In genomic region chr3:135438913-135439531, GRCm38 (mm10) we compare ENCODE assay signal across 8 mouse cellular contexts. TPM values are rescaled to one million over a fixed set of nuclear protein-coding genes. Genes with fewer than 3 reads are reported as not detected.
DNase-seq lines count a peak whose midpoint lies in the region; ATAC-seq and TF ChIP-seq lines count a peak whose summit lies in the region.

No protein-coding gene starts in this region.

- H3K9ac ChIP-seq in MEL (ENCODE audit: control insufficient read depth, low read depth, low read length, poor library complexity, severe bottlenecking): peak overlapping the region; percentile 94
- peak overlapping the region; percentile 94 for H3K9ac ChIP-seq in forebrain, embryonic 16.5 days (replicated peaks; ENCODE audit: low read depth, low read length)
- peak overlapping the region; percentile 98 for H3K9ac ChIP-seq in lung, embryonic 16.5 days (ENCODE audit: low read length)

- peak overlapping the region; percentile 99 for H3K27ac ChIP-seq in MEL (ENCODE audit: control insufficient read depth, low read depth, low read length)
- H3K27ac ChIP-seq in forebrain, embryonic 16.5 days (ENCODE audit: low read length): peak overlapping the region; percentile 100
- peak overlapping the region; percentile 100 for H3K27ac ChIP-seq in lung, embryonic 16.5 days (ENCODE audit: low read length)
- H3K27ac ChIP-seq in thymus, adult 2 months (ENCODE audit: control insufficient read depth, insufficient read depth, low read length): peak overlapping the region; percentile 92

- TF ChIP-seq CTCF in MEL (IDR thresholded peaks at IDR 0.05 in 2 of 3, conservative IDR thresholded peaks at IDR 0.05 in 1 of 3; ENCODE audit: control insufficient read depth in 1 of 3, insufficient read depth in 1 of 3, low read depth in 2 of 3, low read length in 3 of 3, poor library complexity in 1 of 3, severe bottlenecking in 1 of 3): 0 out of 6 replicates have a peak, but pooled peaks of 1 of the 3 experiments have one; percentile 10
- TF ChIP-seq CTCF in thymus, adult 2 months (IDR thresholded peaks at IDR 0.05; ENCODE audit: borderline replicate concordance, control insufficient read depth, extremely low read depth, insufficient read depth, low read length, poor library complexity): no peak

- intact Hi-C loops in heart, postnatal 36 days (cut with DNase I): loop anchor here (1.0 to 10.0 kb wide), 4 partner anchors 15 to 252 kb away; partner anchors contain the start of genes Cenpe and Nfkb1

- peaks cover 12 to 17% of the 10 kb centered on the region in 2 experiments; a peak in 3 of 4 replicates for H3K4me1 ChIP-seq in MEL (ENCODE audit: control insufficient read depth in 1 of 2, insufficient read depth in 2 of 2, low read length in 2 of 2)
- H3K4me1 ChIP-seq in forebrain, embryonic 16.5 days (replicated peaks; ENCODE audit: control insufficient read depth, insufficient read depth, low read length): peaks cover 21% of the 10 kb centered on the region
- peaks cover 8% of the 10 kb centered on the region for H3K4me1 ChIP-seq in lung, embryonic 16.5 days (replicated peaks; ENCODE audit: control insufficient read depth, insufficient read depth, low read length)
- H3K4me1 ChIP-seq in thymus, adult 2 months (replicated peaks; ENCODE audit: control insufficient read depth, insufficient read depth, low read length): no peaks in the 10 kb centered on the region

- peak; percentile 87 for DNase-seq in MEL (ENCODE audit: low read depth, low spot score)
- DNase-seq in cerebellum, adult 18-20 months: peak; percentile 74 to 87
- peak; percentile 82 to 88 for DNase-seq in heart, postnatal 36 days
- peak; percentile 76 for DNase-seq in layer of hippocampus, adult 9-11 months
- peak; percentile 74 for DNase-seq in ovary, adult 18-20 months (ENCODE audit: low spot score)
- DNase-seq in thymus, adult 2 months: peak; percentile 87

- peak; percentile 43 for ATAC-seq in forebrain, embryonic 16.5 days
- peak; percentile 71 for ATAC-seq in lung, embryonic 16.5 days (ENCODE audit: low read depth)

- no peak for TF ChIP-seq RAD21 in MEL (IDR thresholded peaks at IDR 0.05; ENCODE audit: low read depth, low read length)

- no peak for TF ChIP-seq EP300 in MEL (IDR thresholded peaks at IDR 0.05; ENCODE audit: low read depth in 1 of 2, low read length in 2 of 2)

- H3K4me2 ChIP-seq in forebrain, embryonic 16.5 days (ENCODE audit: low read length): peak overlapping the region; percentile 92
- H3K4me2 ChIP-seq in lung, embryonic 16.5 days (ENCODE audit: low read depth, low read length): peak overlapping the region; percentile 82

- H3K4me3 ChIP-seq in MEL (ENCODE audit: control insufficient read depth in 1 of 2, insufficient read depth in 1 of 2, low read depth in 2 of 2, low read length in 2 of 2): peak overlapping the region; percentile 83 to 90
- peak overlapping the region; percentile 71 for H3K4me3 ChIP-seq in forebrain, embryonic 16.5 days (replicated peaks; ENCODE audit: low read length)
- peak overlapping the region; percentile 95 for H3K4me3 ChIP-seq in lung, embryonic 16.5 days (ENCODE audit: low read length)
- H3K4me3 ChIP-seq in thymus, adult 2 months (ENCODE audit: control insufficient read depth, insufficient read depth, low read length): peak overlapping the region; percentile 82

- H3K9me3 ChIP-seq in MEL (replicated peaks; ENCODE audit: insufficient read depth, low read length): no peaks in the 10 kb centered on the region
- no peaks in the 10 kb centered on the region for H3K9me3 ChIP-seq in forebrain, embryonic 16.5 days (ENCODE audit: control insufficient read depth, low read length)
- no peaks in the 10 kb centered on the region for H3K9me3 ChIP-seq in lung, embryonic 16.5 days (ENCODE audit: control insufficient read depth, low read length)

- peaks cover 25 to 33% of the 10 kb centered on the region in 2 experiments for H3K36me3 ChIP-seq in MEL (ENCODE audit: control insufficient read depth in 1 of 2, insufficient read depth in 2 of 2, low read length in 2 of 2)
- H3K36me3 ChIP-seq in forebrain, embryonic 16.5 days (ENCODE audit: control insufficient read depth, insufficient read depth): peaks cover 2% of the 10 kb centered on the region; the same call in 1 of the 2 replicates
- H3K36me3 ChIP-seq in lung, embryonic 16.5 days (ENCODE audit: control insufficient read depth, insufficient read depth, low read length): no peaks in the 10 kb centered on the region
- H3K36me3 ChIP-seq in thymus, adult 2 months (ENCODE audit: control insufficient read depth, insufficient read depth, low read length): peaks cover 14% of the 10 kb centered on the region

- H3K79me2 ChIP-seq in MEL (ENCODE audit: control insufficient read depth, insufficient read depth, low read length, poor library complexity): peaks cover 42% of the 10 kb centered on the region

- no peak; a peak in 2 of 4 replicates for TF ChIP-seq POLR2A in MEL (IDR thresholded peaks at IDR 0.05; ENCODE audit: control insufficient read depth in 1 of 2, insufficient read depth in 1 of 2, low read depth in 1 of 2, low read length in 2 of 2, poor library complexity in 1 of 2)
- TF ChIP-seq POLR2A in thymus, adult 2 months (IDR thresholded peaks at IDR 0.05; ENCODE audit: control insufficient read depth, extremely low read depth, insufficient read depth, low read length, poor library complexity): peak; percentile 67

- no peaks in the 10 kb centered on the region for H3K27me3 ChIP-seq in MEL (ENCODE audit: control insufficient read depth in 1 of 2, insufficient read depth in 2 of 2, low read length in 2 of 2)
- no peaks in the 10 kb centered on the region for H3K27me3 ChIP-seq in forebrain, embryonic 16.5 days (replicated peaks; ENCODE audit: control insufficient read depth, insufficient read depth, low read length)
- no peaks in the 10 kb centered on the region for H3K27me3 ChIP-seq in lung, embryonic 16.5 days (ENCODE audit: control insufficient read depth, insufficient read depth, low read depth, low read length)
- no peaks in the 10 kb centered on the region for H3K27me3 ChIP-seq in thymus, adult 2 months (ENCODE audit: control insufficient read depth, insufficient read depth, low read length)

- WGBS in forebrain, embryonic 16.5 days: 0% methylated on average over 49 of the region's 76 CpGs
- WGBS in lung, embryonic 16.5 days: 0% methylated on average over 45 of the region's 76 CpGs
- WGBS in thymus, adult 2 months: 2% methylated on average over 55 of the region's 76 CpGs

TF ChIP-seq in MEL, 35 proteins besides CTCF, POLR2A, EP300 and RAD21:
- TF ChIP-seq ZC3H11A (IDR thresholded peaks at IDR 0.05; ENCODE audit: low read depth, low read length) (no peak), GABPA (IDR thresholded peaks at IDR 0.05; ENCODE audit: low read depth, low read length) (no peak), USF1 (IDR thresholded peaks at IDR 0.05; ENCODE audit: low read depth, low read length) (no peak), E2F4 (IDR thresholded peaks at IDR 0.05; ENCODE audit: borderline replicate concordance, low read depth, low read length) (no peak), ELF1 (IDR thresholded peaks at IDR 0.05; ENCODE audit: low read depth, low read length) (0 out of 2 replicates have a peak, but pooled peaks have one; percentile 49), TBP (IDR thresholded peaks at IDR 0.05; ENCODE audit: low read depth, low read length) (no peak), HCFC1 (IDR thresholded peaks at IDR 0.05; ENCODE audit: low read depth, low read length) (peak; percentile 68; the same call in 1 of the 2 replicates), BHLHE40 (IDR thresholded peaks at IDR 0.05; ENCODE audit: borderline replicate concordance, low read depth, low read length) (no peak), MAZ (IDR thresholded peaks at IDR 0.05; ENCODE audit: low read depth, low read length) (no peak), UBTF (IDR thresholded peaks at IDR 0.05; ENCODE audit: borderline replicate concordance, insufficient read depth, low read depth, low read length) (0 out of 2 replicates have a peak, but pooled peaks have one; percentile 28), MXI1 (IDR thresholded peaks at IDR 0.05; ENCODE audit: low read depth, low read length) (no peak)

RNA-seq across cellular contexts. Expression of gene Ube2d3, which starts 1.1 kb away (rescaled TPM):
- total RNA-seq in MEL (2012; rRNA removed): 340 and 348 TPM in 2 replicates
- 100 to 1,000 TPM in 1 of 2 experiments, 10 to 100 TPM in 1; 40.9 to 432 TPM for polyA plus RNA-seq in MEL (2012; ENCODE audit: insufficient read depth in 1 of 2, insufficient read length in 2 of 2, low read depth in 1 of 2, low replicate concordance in 2 of 2, missing spikeins in 1 of 2)
- 383 and 423 TPM in 2 replicates for polyA plus RNA-seq in forebrain, embryonic 16.5 days (2015; fragmentation: Nextera tagmentation; extraction: Ambion mirVana)
- total RNA-seq in heart, postnatal 36 days (2021): 100 to 1,000 TPM; 372 to 402 TPM
- polyA plus RNA-seq in lung, embryonic 16.5 days (2015; fragmentation: Nextera tagmentation; extraction: Ambion mirVana): 485 and 516 TPM in 2 replicates
- 552 and 608 TPM in 2 replicates for polyA plus RNA-seq in thymus, adult 2 months (2012; rRNA removed)

RNA-seq across cellular contexts. Expression of gene Cisd2, which starts 15.3 kb away (rescaled TPM):
- 23.9 and 24.8 TPM in 2 replicates for total RNA-seq in MEL (2012; rRNA removed)
- polyA plus RNA-seq in MEL (2012; ENCODE audit: insufficient read depth in 1 of 2, insufficient read length in 2 of 2, low read depth in 1 of 2, low replicate concordance in 2 of 2, missing spikeins in 1 of 2): 10 to 100 TPM in 1 of 2 experiments, not detected in 1; 26.9 TPM
- 63.7 and 72.5 TPM in 2 replicates for polyA plus RNA-seq in forebrain, embryonic 16.5 days (2015; fragmentation: Nextera tagmentation; extraction: Ambion mirVana)
- 10 to 100 TPM; 50.4 to 56.9 TPM for total RNA-seq in heart, postnatal 36 days (2021)
- polyA plus RNA-seq in lung, embryonic 16.5 days (2015; fragmentation: Nextera tagmentation; extraction: Ambion mirVana): 60.3 and 62.8 TPM in 2 replicates
- polyA plus RNA-seq in thymus, adult 2 months (2012; rRNA removed): 39.3 and 50.4 TPM in 2 replicates

RNA-seq across cellular contexts. Expression of gene Manba, which starts 46.4 kb away (rescaled TPM):
- total RNA-seq in MEL (2012; rRNA removed): 8.1 and 9.1 TPM in 2 replicates
- polyA plus RNA-seq in MEL (2012; ENCODE audit: insufficient read depth in 1 of 2, insufficient read length in 2 of 2, low read depth in 1 of 2, low replicate concordance in 2 of 2, missing spikeins in 1 of 2): 10 to 100 TPM in 1 of 2 experiments, not detected in 1; 10.6 TPM
- polyA plus RNA-seq in forebrain, embryonic 16.5 days (2015; fragmentation: Nextera tagmentation; extraction: Ambion mirVana): 4.3 and 4.6 TPM in 2 replicates
- total RNA-seq in heart, postnatal 36 days (2021): 10 to 100 TPM; 16.3 to 17.6 TPM
- 11.2 and 11.8 TPM in 2 replicates for polyA plus RNA-seq in lung, embryonic 16.5 days (2015; fragmentation: Nextera tagmentation; extraction: Ambion mirVana)
- polyA plus RNA-seq in thymus, adult 2 months (2012; rRNA removed): 7.2 and 7.6 TPM in 2 replicates

Comparison
In these comparisons a context has a peak if more than half of its experiments do, and no peak if none do; other contexts are left out.
1. Peak in every context shown above with its lines: DNase-seq, ATAC-seq, H3K4me3 ChIP-seq and H3K27ac ChIP-seq.